Mouse (Mus musculus) mesoderm, embryonic 11.5 days (tissue): Measurements from ENCODE around the gene Obscn.

Experiments
- DNase-seq: peaks from one replicate; pipeline ENCODE4 v3.0.0-alpha.2; 2012; ENCODE audit warnings: low read depth, low spot score

The Obscn gene

GRCm38 (mm10) chr11:59141772-59142370 is 5.7 kb upstream of the Obscn start:
- no peak for DNase-seq

GRCm38 (mm10) chr11:59138537-59139486 is 2.6 kb upstream of the Obscn start:
- DNase-seq: no peak

GRCm38 (mm10) chr11:59136994-59137706 is 948 bp upstream of the Obscn start:
- no peak for DNase-seq

GRCm38 (mm10) chr11:59135051-59135820 is 966 bp downstream of the Obscn start:
- no peak for DNase-seq

GRCm38 (mm10) chr11:59134373-59134997 is 1.7 kb downstream of the Obscn start:
- peak; percentile 12 for DNase-seq

GRCm38 (mm10) chr11:59132065-59132464 is 4.1 kb downstream of the Obscn start:
- no peak for DNase-seq

- no peak for DNase-seq
These were observed 4.8 kb downstream of the Obscn start for GRCm38 (mm10) chr11:59131348-59131919.

GRCm38 (mm10) chr11:59130782-59131181 is 5.4 kb downstream of the Obscn start:
- DNase-seq: no peak

GRCm38 (mm10) chr11:59105945-59106344 is 30.3 kb downstream of the Obscn start:
- no peak for DNase-seq

GRCm38 (mm10) chr11:59102324-59102723 is 33.9 kb downstream of the Obscn start:
- DNase-seq: no peak

GRCm38 (mm10) chr11:59098339-59098738 is 37.9 kb downstream of the Obscn start:
- peak; percentile 58 for DNase-seq

- no peak for DNase-seq
These were observed 38.4 kb downstream of the Obscn start for GRCm38 (mm10) chr11:59097770-59098169.

GRCm38 (mm10) chr11:59094213-59094612 is 42.0 kb downstream of the Obscn start:
- DNase-seq: peak; percentile 13

GRCm38 (mm10) chr11:59087581-59087980 is 48.6 kb downstream of the Obscn start:
- no peak for DNase-seq

- DNase-seq: no peak
These were observed 51.0 kb downstream of the Obscn start for GRCm38 (mm10) chr11:59085200-59085599.

GRCm38 (mm10) chr11:59083125-59083524 is 53.1 kb downstream of the Obscn start:
- no peak for DNase-seq

GRCm38 (mm10) chr11:59078311-59078710 is 57.9 kb downstream of the Obscn start:
- DNase-seq: no peak

GRCm38 (mm10) chr11:59070321-59070720 is 65.9 kb downstream of the Obscn start:
- no peak for DNase-seq

- no peak for DNase-seq
These were observed 67.3 kb downstream of the Obscn start for GRCm38 (mm10) chr11:59068922-59069321.

GRCm38 (mm10) chr11:59068433-59068832 is 67.8 kb downstream of the Obscn start:
- DNase-seq: no peak

GRCm38 (mm10) chr11:59067921-59068320 is 68.3 kb downstream of the Obscn start:
- DNase-seq: no peak
